Mouse (Mus musculus): ENCODE results near the gene Cdrt4. TPM values are rescaled to one million over a fixed set of nuclear protein-coding genes. Genes with fewer than 3 reads are reported as not detected.

Cdrt4 gene
- 0.15 TPM in 1 of 2 replicates, not detected in the other for polyA plus RNA-seq (2015; fragmentation: Nextera tagmentation; extraction: Ambion mirVana)

GRCm38 (mm10) chr11:62951012-62951411, at the start of gene Cdrt4:
Gene Cdrt4, plus strand, starts transcription at chr11:62951193.
- no peak within 1 kb of the TSS for H3K27ac ChIP-seq (replicated peaks)
- TF ChIP-seq EP300 (optimal IDR thresholded peaks at IDR 0.05) = no peak
- TF ChIP-seq CTCF (IDR thresholded peaks at IDR 0.05; ENCODE audit: low read depth) = no peak
- H3K9me3 ChIP-seq (ENCODE audit: control insufficient read depth, low read length) = no peaks in the 10 kb centered on the region
- no peak for ATAC-seq (ENCODE audit: low FRiP score, low TSS enrichment)
- no peaks in the 10 kb centered on the region for H3K4me1 ChIP-seq (replicated peaks; ENCODE audit: control insufficient read depth, insufficient read depth)
- H3K9ac ChIP-seq (ENCODE audit: low read length) = no peak within 1 kb of the TSS
- no peak within 1 kb of the TSS for H3K4me3 ChIP-seq (ENCODE audit: low read depth, low read length)
- no peaks in the 10 kb centered on the region for H3K27me3 ChIP-seq (ENCODE audit: control insufficient read depth, insufficient read depth, low read length)
- no peaks in the 10 kb centered on the region for H3K36me3 ChIP-seq (ENCODE audit: control insufficient read depth, insufficient read depth, low read length)
- H3K4me2 ChIP-seq (replicated peaks; ENCODE audit: low read depth) = no peak within 1 kb of the TSS
- DNase-seq (ENCODE audit: low spot score) = no peak
- WGBS = 76% methylated on average over 3 of the region's 3 CpGs

GRCm38 (mm10) chr11:62901699-62902323, 49.2 kb upstream of the Cdrt4 start:
- DNase-seq (ENCODE audit: low spot score) = peak; percentile 36
- Histone ChIP-seq H3K4me1 (replicated peaks; ENCODE audit: control insufficient read depth, insufficient read depth) (no peaks in the 10 kb centered on the region), H3K27me3 (ENCODE audit: control insufficient read depth, insufficient read depth, low read length) (no peaks in the 10 kb centered on the region), H3K9ac (ENCODE audit: low read length) (no peak overlapping the region), H3K4me2 (replicated peaks; ENCODE audit: low read depth) (no peak overlapping the region), H3K4me3 (ENCODE audit: low read depth, low read length) (no peak overlapping the region), H3K9me3 (ENCODE audit: control insufficient read depth, low read length) (no peaks in the 10 kb centered on the region), H3K27ac (replicated peaks) (no peak overlapping the region), H3K36me3 (ENCODE audit: control insufficient read depth, insufficient read depth, low read length) (no peaks in the 10 kb centered on the region)
- WGBS = 28% methylated on average over 12 of the region's 12 CpGs
- ATAC-seq (ENCODE audit: low FRiP score, low TSS enrichment) = peak; percentile 64; the same call in 1 of the 2 replicates
- TF ChIP-seq CTCF (IDR thresholded peaks at IDR 0.05; ENCODE audit: low read depth) (peak; percentile 96), EP300 (optimal IDR thresholded peaks at IDR 0.05) (no peak)

- Histone ChIP-seq H3K9ac (ENCODE audit: low read length) (no peak overlapping the region), H3K9me3 (ENCODE audit: control insufficient read depth, low read length) (no peaks in the 10 kb centered on the region), H3K27ac (replicated peaks) (no peak overlapping the region), H3K4me3 (ENCODE audit: low read depth, low read length) (no peak overlapping the region), H3K4me2 (replicated peaks; ENCODE audit: low read depth) (no peak overlapping the region), H3K27me3 (ENCODE audit: control insufficient read depth, insufficient read depth, low read length) (no peaks in the 10 kb centered on the region), H3K36me3 (ENCODE audit: control insufficient read depth, insufficient read depth, low read length) (no peaks in the 10 kb centered on the region), H3K4me1 (replicated peaks; ENCODE audit: control insufficient read depth, insufficient read depth) (no peaks in the 10 kb centered on the region)
- DNase-seq (ENCODE audit: low spot score) (no peak), ATAC-seq (ENCODE audit: low FRiP score, low TSS enrichment) (no peak)
- WGBS = 59% methylated on average over 6 of the region's 6 CpGs
- no peak for TF ChIP-seq EP300 (optimal IDR thresholded peaks at IDR 0.05)
- no peak for TF ChIP-seq CTCF (IDR thresholded peaks at IDR 0.05; ENCODE audit: low read depth)
These were observed 47.0 kb upstream of the Cdrt4 start for GRCm38 (mm10) chr11:62903871-62904495.

GRCm38 (mm10) chr11:62909720-62910306, 41.2 kb upstream of the Cdrt4 start:
- 70% methylated on average over 3 of the region's 3 CpGs for WGBS
- peak; percentile 56 for TF ChIP-seq CTCF (IDR thresholded peaks at IDR 0.05; ENCODE audit: low read depth)
- no peak for TF ChIP-seq EP300 (optimal IDR thresholded peaks at IDR 0.05)
- H3K9ac ChIP-seq (ENCODE audit: low read length) = no peak overlapping the region
- no peak overlapping the region for H3K27ac ChIP-seq (replicated peaks)
- ATAC-seq (ENCODE audit: low FRiP score, low TSS enrichment) = no peak
- no peak overlapping the region for H3K4me2 ChIP-seq (replicated peaks; ENCODE audit: low read depth)
- H3K36me3 ChIP-seq (ENCODE audit: control insufficient read depth, insufficient read depth, low read length) = no peaks in the 10 kb centered on the region
- no peaks in the 10 kb centered on the region for H3K27me3 ChIP-seq (ENCODE audit: control insufficient read depth, insufficient read depth, low read length)
- no peaks in the 10 kb centered on the region for H3K9me3 ChIP-seq (ENCODE audit: control insufficient read depth, low read length)
- no peaks in the 10 kb centered on the region for H3K4me1 ChIP-seq (replicated peaks; ENCODE audit: control insufficient read depth, insufficient read depth)
- H3K4me3 ChIP-seq (ENCODE audit: low read depth, low read length) = no peak overlapping the region
- no peak for DNase-seq (ENCODE audit: low spot score)

- TF ChIP-seq CTCF (IDR thresholded peaks at IDR 0.05; ENCODE audit: low read depth) = no peak
- TF ChIP-seq EP300 (optimal IDR thresholded peaks at IDR 0.05) = no peak
- H3K4me3 ChIP-seq (ENCODE audit: low read depth, low read length) = no peak overlapping the region
- H3K9me3 ChIP-seq (ENCODE audit: control insufficient read depth, low read length) = no peaks in the 10 kb centered on the region
- 39% methylated on average over 8 of the region's 8 CpGs for WGBS
- no peaks in the 10 kb centered on the region for H3K36me3 ChIP-seq (ENCODE audit: control insufficient read depth, insufficient read depth, low read length)
- H3K27me3 ChIP-seq (ENCODE audit: control insufficient read depth, insufficient read depth, low read length) = no peaks in the 10 kb centered on the region
- 0 out of 2 replicates have a peak overlapping the region, but pooled peaks have one; percentile 3 for H3K4me2 ChIP-seq (replicated peaks; ENCODE audit: low read depth)
- no peak for DNase-seq (ENCODE audit: low spot score)
- H3K4me1 ChIP-seq (replicated peaks; ENCODE audit: control insufficient read depth, insufficient read depth) = no peaks in the 10 kb centered on the region
- peak overlapping the region; percentile 77 for H3K27ac ChIP-seq (replicated peaks)
- no peak overlapping the region for H3K9ac ChIP-seq (ENCODE audit: low read length)
- no peak; the same call in 1 of the 2 replicates for ATAC-seq (ENCODE audit: low FRiP score, low TSS enrichment)
These were observed 39.6 kb upstream of the Cdrt4 start for GRCm38 (mm10) chr11:62911362-62911761.

DNA sequence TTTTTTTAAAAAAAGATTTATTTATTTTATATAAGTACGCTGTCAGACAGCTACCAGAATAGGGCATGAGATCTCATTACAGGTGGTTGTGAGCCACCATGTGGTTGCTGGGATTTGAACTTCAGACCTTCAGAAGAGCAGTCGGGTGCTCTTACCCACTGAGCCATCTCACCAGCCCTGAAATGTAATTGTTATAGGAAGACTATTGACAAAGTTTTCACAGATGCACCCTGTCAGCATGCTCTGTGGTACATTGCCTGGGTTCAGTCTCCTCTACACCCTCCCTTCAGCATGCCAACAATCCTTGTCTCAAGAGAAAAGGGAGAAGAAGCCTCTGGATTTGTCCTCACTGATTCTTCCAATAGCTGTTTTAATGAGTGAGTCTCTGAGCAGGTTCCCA, 37.9 kb upstream of the Cdrt4 start:
- no peaks in the 10 kb centered on the region for H3K4me1 ChIP-seq (replicated peaks; ENCODE audit: control insufficient read depth, insufficient read depth)
- H3K9ac ChIP-seq (ENCODE audit: low read length) = no peak overlapping the region
- H3K27me3 ChIP-seq (ENCODE audit: control insufficient read depth, insufficient read depth, low read length) = no peaks in the 10 kb centered on the region
- no peak overlapping the region for H3K27ac ChIP-seq (replicated peaks)
- no peak overlapping the region for H3K4me2 ChIP-seq (replicated peaks; ENCODE audit: low read depth)
- H3K4me3 ChIP-seq (ENCODE audit: low read depth, low read length) = no peak overlapping the region
- no peaks in the 10 kb centered on the region for H3K36me3 ChIP-seq (ENCODE audit: control insufficient read depth, insufficient read depth, low read length)
- 92% methylated on average over 2 of the region's 2 CpGs for WGBS
- H3K9me3 ChIP-seq (ENCODE audit: control insufficient read depth, low read length) = no peaks in the 10 kb centered on the region
- TF ChIP-seq EP300 (optimal IDR thresholded peaks at IDR 0.05) (no peak), CTCF (IDR thresholded peaks at IDR 0.05; ENCODE audit: low read depth) (no peak)
- ATAC-seq (ENCODE audit: low FRiP score, low TSS enrichment) (no peak), DNase-seq (ENCODE audit: low spot score) (no peak)
